ENCODE assay signal across 8 mouse cellular contexts in genomic region chr11:104230066-104230778, GRCm38 (mm10). TPM values are rescaled to one million over a fixed set of nuclear protein-coding genes. Genes with fewer than 3 reads are reported as not detected.
DNase-seq lines count a peak whose midpoint lies in the region; ATAC-seq and TF ChIP-seq lines count a peak whose summit lies in the region.

No protein-coding gene starts in this region.

- no peaks in the 10 kb centered on the region for H3K27me3 ChIP-seq in hindbrain, embryonic 14.5 days (ENCODE audit: control insufficient read depth, insufficient read depth, low read length)
- peaks cover 51% of the 10 kb centered on the region for H3K27me3 ChIP-seq in liver, embryonic 11.5 days (replicated peaks; ENCODE audit: control insufficient read depth, insufficient read depth, low read length)
- H3K27me3 ChIP-seq in stomach, postnatal 0 days (ENCODE audit: control insufficient read depth, insufficient read depth, low read length): peaks cover 12% of the 10 kb centered on the region; the same call in 1 of the 2 replicates

- no peak overlapping the region for H3K27ac ChIP-seq in brown adipose tissue, adult 24 weeks (replicated peaks; ENCODE audit: low read depth, low read length)
- H3K27ac ChIP-seq in hindbrain, embryonic 14.5 days: peak overlapping the region; percentile 98
- no peak overlapping the region for H3K27ac ChIP-seq in liver, embryonic 11.5 days (ENCODE audit: low read depth, low read length)
- no peak overlapping the region for H3K27ac ChIP-seq in stomach, postnatal 0 days (replicated peaks)

- peaks cover 4% of the 10 kb centered on the region; the same call in 1 of the 2 replicates for H3K4me1 ChIP-seq in brown adipose tissue, adult 24 weeks (ENCODE audit: control insufficient read depth, insufficient read depth, insufficient read length, low read length)
- H3K4me1 ChIP-seq in hindbrain, embryonic 14.5 days (replicated peaks; ENCODE audit: control insufficient read depth, insufficient read depth, low read length): peaks cover 16% of the 10 kb centered on the region
- peaks cover 13% of the 10 kb centered on the region for H3K4me1 ChIP-seq in liver, embryonic 11.5 days (replicated peaks; ENCODE audit: control insufficient read depth, insufficient read depth, low read length)
- H3K4me1 ChIP-seq in stomach, postnatal 0 days (replicated peaks; ENCODE audit: control insufficient read depth, insufficient read depth): peaks cover 3% of the 10 kb centered on the region; the same call in 1 of the 2 replicates

- H3K4me3 ChIP-seq in brown adipose tissue, adult 24 weeks (ENCODE audit: insufficient read depth, low read depth, low read length): peak overlapping the region; percentile 75; the same call in 1 of the 2 replicates
- H3K4me3 ChIP-seq in hindbrain, embryonic 14.5 days (replicated peaks; ENCODE audit: low read length): peak overlapping the region; percentile 83
- H3K4me3 ChIP-seq in liver, embryonic 11.5 days (ENCODE audit: low read depth, low read length): peak overlapping the region; percentile 53
- peak overlapping the region; percentile 66 for H3K4me3 ChIP-seq in stomach, postnatal 0 days (ENCODE audit: low read depth, low read length)

- H3K9me3 ChIP-seq in hindbrain, embryonic 14.5 days (ENCODE audit: control insufficient read depth, low read length): no peaks in the 10 kb centered on the region
- no peaks in the 10 kb centered on the region for H3K9me3 ChIP-seq in liver, embryonic 11.5 days (ENCODE audit: control insufficient read depth, low read length)
- no peaks in the 10 kb centered on the region for H3K9me3 ChIP-seq in stomach, postnatal 0 days (ENCODE audit: control insufficient read depth, low read length)

- peak; percentile 66 for DNase-seq in cerebellum, adult 9-10 months
- DNase-seq in cerebellum, postnatal 4 days (ENCODE audit: low spot score in 2 of 2): no peak
- no peak for DNase-seq in hindbrain, embryonic 14.5 days (ENCODE audit: low spot score)
- DNase-seq in liver, embryonic 11.5 days (ENCODE audit: low spot score): no peak
- DNase-seq in stomach, postnatal 0 days (ENCODE audit: low spot score): peak; percentile 34
- DNase-seq in layer of hippocampus, postnatal 25 days (ENCODE audit: extremely low spot score in 1 of 2, low spot score in 1 of 2): no peak
- DNase-seq in natural killer cell, adult 2 months (ENCODE audit: low spot score in 2 of 2): no peak

- peak overlapping the region; percentile 83 for H3K4me2 ChIP-seq in hindbrain, embryonic 14.5 days (replicated peaks)
- H3K4me2 ChIP-seq in liver, embryonic 11.5 days: peak overlapping the region; percentile 94
- H3K4me2 ChIP-seq in stomach, postnatal 0 days (replicated peaks; ENCODE audit: low read depth): peak overlapping the region; percentile 100

- no peaks in the 10 kb centered on the region for H3K36me3 ChIP-seq in hindbrain, embryonic 14.5 days (replicated peaks; ENCODE audit: control insufficient read depth, insufficient read depth)
- no peaks in the 10 kb centered on the region for H3K36me3 ChIP-seq in liver, embryonic 11.5 days (ENCODE audit: control insufficient read depth, insufficient read depth, low read length)
- no peaks in the 10 kb centered on the region for H3K36me3 ChIP-seq in stomach, postnatal 0 days (ENCODE audit: control insufficient read depth, insufficient read depth, low read length)

- WGBS in hindbrain, embryonic 14.5 days: 12% methylated on average over 9 of the region's 9 CpGs
- WGBS in liver, embryonic 11.5 days: 13% methylated on average over 9 of the region's 9 CpGs
- 8% methylated on average over 9 of the region's 9 CpGs for WGBS in stomach, postnatal 0 days

- TF ChIP-seq EP300 in stomach, postnatal 0 days (optimal IDR thresholded peaks at IDR 0.05): no peak

- peak overlapping the region; percentile 98 for H3K9ac ChIP-seq in hindbrain, embryonic 14.5 days
- H3K9ac ChIP-seq in liver, embryonic 11.5 days (ENCODE audit: low read depth, low read length): no peak overlapping the region
- H3K9ac ChIP-seq in stomach, postnatal 0 days (ENCODE audit: low read length): no peak overlapping the region

- ATAC-seq in hindbrain, embryonic 14.5 days (ENCODE audit: low FRiP score): no peak
- ATAC-seq in liver, embryonic 11.5 days (replicated peaks; ENCODE audit: low FRiP score): no peak
- no peak for ATAC-seq in stomach, postnatal 0 days (ENCODE audit: low FRiP score, low TSS enrichment)

- peak; percentile 32; the same call in 1 of the 2 replicates for TF ChIP-seq CTCF in stomach, postnatal 0 days (IDR thresholded peaks at IDR 0.05; ENCODE audit: low read depth)

RNA-seq across cellular contexts. Expression of gene Mapt, which starts 1.0 kb away (rescaled TPM):
- 20.7 and 29.1 TPM in 2 replicates for polyA plus RNA-seq in brown adipose tissue, adult 24 weeks (2012; ENCODE audit: insufficient read depth, insufficient read length, missing spikeins)
- polyA plus RNA-seq in hindbrain, embryonic 14.5 days (2014; fragmentation: Nextera tagmentation; extraction: Ambion mirVana): 939 and 1,013 TPM in 2 replicates
- polyA plus RNA-seq in liver, embryonic 11.5 days (2014; fragmentation: Nextera tagmentation; extraction: Ambion mirVana): 0.90 and 1.1 TPM in 2 replicates
- polyA plus RNA-seq in stomach, postnatal 0 days (2015; fragmentation: Nextera tagmentation; extraction: Ambion mirVana): 6.8 and 8.2 TPM in 2 replicates
- total RNA-seq in layer of hippocampus, postnatal 25 days (2021): 100 to 1,000 TPM; 275 to 302 TPM

RNA-seq across cellular contexts. Expression of gene Sppl2c, which starts 44.1 kb away (rescaled TPM):
- not detected in 2 replicates for polyA plus RNA-seq in brown adipose tissue, adult 24 weeks (2012; ENCODE audit: insufficient read depth, insufficient read length, missing spikeins)
- not detected in 2 replicates for polyA plus RNA-seq in hindbrain, embryonic 14.5 days (2014; fragmentation: Nextera tagmentation; extraction: Ambion mirVana)
- polyA plus RNA-seq in liver, embryonic 11.5 days (2014; fragmentation: Nextera tagmentation; extraction: Ambion mirVana): not detected in 2 replicates
- polyA plus RNA-seq in stomach, postnatal 0 days (2015; fragmentation: Nextera tagmentation; extraction: Ambion mirVana): not detected in 2 replicates
- not detected for total RNA-seq in layer of hippocampus, postnatal 25 days (2021)

Comparison
In these comparisons a context has a peak if more than half of its experiments do, and no peak if none do; other contexts are left out.
1. DNase-seq: peak in cerebellum, adult 9-10 months (single experiment) and stomach, postnatal 0 days (single experiment); none in cerebellum, postnatal 4 days (0 of 2), hindbrain, embryonic 14.5 days (single experiment), liver, embryonic 11.5 days (single experiment), layer of hippocampus, postnatal 25 days (0 of 2) and natural killer cell, adult 2 months (0 of 2).
2. RNA of gene Mapt, which starts 1.0 kb away (polyA plus RNA-seq): 939 to 1,013 TPM in hindbrain, embryonic 14.5 days; 20.7 to 29.1 TPM in brown adipose tissue, adult 24 weeks, 6.8 to 8.2 TPM in stomach, postnatal 0 days and 0.90 to 1.1 TPM in liver, embryonic 11.5 days; every median in the first group is over 10 times any median in the second.
3. Peak in every context shown above with its lines, with median percentiles within 50 percentile points of each other: H3K4me3 ChIP-seq and H3K4me2 ChIP-seq.